Mouse (Mus musculus) embryonic fibroblast, embryonic 13.5 days (primary cell): Measurements from ENCODE around the gene Gm11733. TPM values are rescaled to one million over a fixed set of nuclear protein-coding genes. Genes with fewer than 3 reads are reported as not detected.
A peak's percentile ranks its signal among the peaks of the same experiment; 100 is the strongest.

Experiments
- H3K27ac ChIP-seq: 2 replicates; pipeline ENCODE4 v1.5.1; 2012; ENCODE audit warnings: low read length, control low read depth, inconsistent platforms; ENCODE audit not compliant: insufficient read depth
- H3K4me1 ChIP-seq: 2 replicates; pipeline ENCODE4 v1.6.1; 2011; ENCODE audit warnings: low read length; ENCODE audit not compliant: control insufficient read depth, insufficient read depth
- H3K4me3 ChIP-seq: 2 replicates; pipeline ENCODE4 v1.5.1; 2011; ENCODE audit warnings: mild to moderate bottlenecking, control low read depth, low read length; ENCODE audit not compliant: insufficient read depth
- CTCF ChIP-seq: IDR thresholded peaks from 2 replicates; pipeline ENCODE4 v1.5.1; 2011; ENCODE audit warnings: mild to moderate bottlenecking, control low read depth, low read length, moderate library complexity, borderline replicate concordance; ENCODE audit not compliant: insufficient read depth
- POLR2A ChIP-seq: IDR thresholded peaks from 2 replicates; pipeline ENCODE4 v1.6.1; 2011; ENCODE audit warnings: low read depth, mild to moderate bottlenecking, control low read depth, low read length, moderate library complexity
- polyA plus RNA-seq: library from polyadenylated mRNA; stranded (reverse); fragments of >200 nt; gene quantifications from 2 replicates; pipeline ENCODE4 v1.2.4, GENCODE M21; 2011; ENCODE audit warnings: low read depth; ENCODE audit not compliant: missing spikeins, insufficient read length

Gm11733 gene
- polyA plus RNA-seq, 1 experiment: not detected

GRCm38 (mm10) chr11:117476554-117477107 is 7.5 kb upstream of the Gm11733 start:
- H3K27ac ChIP-seq: no peak overlapping the region
- no peak for TF ChIP-seq POLR2A
- no peak for TF ChIP-seq CTCF
- H3K4me3 ChIP-seq: no peak overlapping the region
- 0 out of 2 replicates have a peak, but pooled peaks cover 4% of the 10 kb centered on the region for H3K4me1 ChIP-seq

DNA sequence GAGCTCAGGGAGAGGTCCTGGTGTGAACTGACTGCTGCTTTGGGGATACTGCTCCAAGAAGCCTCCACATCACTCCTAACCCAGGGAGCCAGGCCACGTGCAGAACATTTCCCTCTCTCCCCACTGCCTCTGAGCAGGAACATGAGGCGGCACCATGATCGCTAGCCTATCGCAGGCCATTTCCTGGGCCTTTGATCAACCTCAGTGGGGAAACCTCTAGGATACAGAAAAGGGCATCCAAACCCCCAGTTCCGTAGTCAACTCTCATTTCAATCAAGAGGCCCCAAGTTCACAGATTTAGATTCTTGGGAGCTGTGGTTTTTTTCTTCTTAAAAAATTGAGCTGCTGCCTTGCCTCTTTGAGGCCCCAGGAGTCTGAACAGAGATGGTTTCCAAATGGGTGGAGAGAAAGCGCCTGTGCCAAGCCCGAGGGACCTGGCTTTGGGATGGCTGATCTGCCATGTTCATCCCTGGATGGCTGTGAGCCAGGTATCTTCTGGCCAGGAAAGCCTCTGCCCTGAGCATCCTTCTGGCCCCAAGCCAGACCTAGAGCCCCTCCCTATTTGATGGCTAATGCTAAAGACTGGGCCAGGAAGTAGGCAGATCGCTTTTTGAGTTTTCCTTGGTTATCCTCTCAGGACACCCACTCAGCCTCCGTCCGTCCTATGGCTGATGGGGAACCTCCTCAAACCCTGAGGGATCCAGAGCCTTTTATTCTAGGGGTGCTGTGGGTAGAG is 5.7 kb upstream of the Gm11733 start:
- Histone ChIP-seq H3K27ac (no peak overlapping the region), H3K4me3 (no peak overlapping the region), H3K4me1 (0 out of 2 replicates have a peak, but pooled peaks cover 7% of the 10 kb centered on the region)
- TF ChIP-seq CTCF (no peak), POLR2A (no peak)

GRCm38 (mm10) chr11:117479007-117479719 is 5.0 kb upstream of the Gm11733 start:
- Histone ChIP-seq H3K27ac (peak overlapping the region; percentile 71), H3K4me3 (no peak overlapping the region), H3K4me1 (0 out of 2 replicates have a peak, but pooled peaks cover 7% of the 10 kb centered on the region)
- TF ChIP-seq POLR2A (no peak), CTCF (no peak)

DNA sequence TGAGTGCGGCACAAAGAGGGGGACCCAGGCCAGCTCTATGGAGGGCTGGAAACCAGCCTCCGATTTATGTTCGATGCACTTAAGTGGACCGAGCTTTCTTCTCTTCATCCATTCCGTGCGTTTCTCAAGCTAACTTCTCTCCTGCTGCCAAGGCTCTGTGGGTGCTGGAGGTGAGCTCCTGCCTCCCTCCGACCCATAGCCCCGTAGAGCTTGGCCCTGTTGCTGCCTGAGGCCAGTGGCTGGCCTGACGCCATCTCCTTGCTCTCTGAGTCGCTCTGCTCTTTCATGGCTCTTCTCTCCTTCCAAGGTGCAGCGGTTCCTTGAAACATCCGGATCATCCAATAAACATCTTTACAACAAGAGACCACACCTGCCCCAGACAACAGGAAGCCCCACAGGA is 4.4 kb upstream of the Gm11733 start:
- TF ChIP-seq POLR2A: no peak
- no peak for TF ChIP-seq CTCF
- Histone ChIP-seq H3K4me1 (0 out of 2 replicates have a peak, but pooled peaks cover 7% of the 10 kb centered on the region), H3K27ac (peak overlapping the region; percentile 71), H3K4me3 (no peak overlapping the region)

- no peak overlapping the region for H3K27ac ChIP-seq
Measured at GRCm38 (mm10) chr11:117482300-117482676, 1.9 kb upstream of the Gm11733 start.

GRCm38 (mm10) chr11:117482677-117483511 is 1.3 kb upstream of the Gm11733 start:
- H3K4me3 ChIP-seq: 0 out of 2 replicates have a peak overlapping the region, but pooled peaks have one; percentile 5
- TF ChIP-seq CTCF (no peak), POLR2A (peak; percentile 45)
- H3K4me1 ChIP-seq: 0 out of 2 replicates have a peak, but pooled peaks cover 7% of the 10 kb centered on the region
- no peak overlapping the region for H3K27ac ChIP-seq

More at GRCm38 (mm10) chr11:117482300-117482676, 1.9 kb upstream of the Gm11733 start:
- Histone ChIP-seq H3K4me3 (no peak overlapping the region), H3K4me1 (0 out of 2 replicates have a peak, but pooled peaks cover 7% of the 10 kb centered on the region)
- TF ChIP-seq CTCF: no peak
- no peak for TF ChIP-seq POLR2A

- TF ChIP-seq POLR2A: no peak
- no peak for TF ChIP-seq CTCF
- no peak overlapping the region for H3K4me3 ChIP-seq
- H3K4me1 ChIP-seq: no peaks in the 10 kb centered on the region
- H3K27ac ChIP-seq: no peak overlapping the region
Measured at GRCm38 (mm10) chr11:117491408-117492208, 7.4 kb downstream of the Gm11733 start.

GRCm38 (mm10) chr11:117492209-117492505 is 8.0 kb downstream of the Gm11733 start:
- H3K4me1 ChIP-seq: no peaks in the 10 kb centered on the region
- H3K4me3 ChIP-seq: no peak overlapping the region
- no peak for TF ChIP-seq POLR2A
- no peak for TF ChIP-seq CTCF
- no peak overlapping the region for H3K27ac ChIP-seq
